Comparison of ENCODE assay signal across 9 mouse cellular contexts in genomic region chr1:84286682-84287111, GRCm38 (mm10).
DNase-seq lines count a peak whose midpoint lies in the region; ATAC-seq and TF ChIP-seq lines count a peak whose summit lies in the region.
"Had no signal": no experiment of that assay in that cellular context is flagged by ENCODE, and none has a peak within 500 bp of the region (broad histone marks: within the 10 kb centered on the region; RNA-seq: fewer than 3 reads in every experiment).

No protein-coding gene starts in this region.

- H3K27ac ChIP-seq in MEL (ENCODE audit: control insufficient read depth, low read depth, low read length), result no peak overlapping the region
- H3K27ac ChIP-seq in heart, embryonic 13.5 days (replicated peaks), result no peak overlapping the region
- no peak overlapping the region for H3K27ac ChIP-seq in lung, embryonic 14.5 days (ENCODE audit: low read depth)
- H3K27ac ChIP-seq: liver, embryonic 13.5 days had no signal

- no peaks in the 10 kb centered on the region for H3K27me3 ChIP-seq in MEL (ENCODE audit: control insufficient read depth in 1 of 2, insufficient read depth in 2 of 2, low read length in 2 of 2)
- peaks cover 27% of the 10 kb centered on the region for H3K27me3 ChIP-seq in heart, embryonic 13.5 days (replicated peaks)
- peaks cover 7% of the 10 kb centered on the region; the same call in 1 of the 2 replicates for H3K27me3 ChIP-seq in lung, embryonic 14.5 days (ENCODE audit: insufficient read depth, low read length)

- no peak for ATAC-seq in heart, embryonic 13.5 days (ENCODE audit: extremely low read depth, insufficient number of reproducible peaks, low FRiP score, low TSS enrichment)
- ATAC-seq in lung, embryonic 14.5 days (ENCODE audit: insufficient read depth), result peak; percentile 50; the same call in 1 of the 2 replicates

- no peaks in the 10 kb centered on the region for H3K36me3 ChIP-seq in MEL (ENCODE audit: control insufficient read depth in 1 of 2, insufficient read depth in 2 of 2, low read length in 2 of 2)
- no peaks in the 10 kb centered on the region for H3K36me3 ChIP-seq in heart, embryonic 13.5 days
- H3K36me3 ChIP-seq in lung, embryonic 14.5 days (ENCODE audit: insufficient read depth), result no peaks in the 10 kb centered on the region
- H3K36me3 ChIP-seq: liver, embryonic 13.5 days had no signal

- no peak overlapping the region for H3K9ac ChIP-seq in MEL (ENCODE audit: control insufficient read depth, low read depth, low read length, poor library complexity, severe bottlenecking)
- no peak overlapping the region for H3K9ac ChIP-seq in heart, embryonic 13.5 days
- no peak overlapping the region for H3K9ac ChIP-seq in lung, embryonic 14.5 days
- H3K9ac ChIP-seq: liver, embryonic 13.5 days had no signal

- H3K9me3 ChIP-seq in MEL (replicated peaks; ENCODE audit: insufficient read depth, low read length), result no peaks in the 10 kb centered on the region
- no peaks in the 10 kb centered on the region for H3K9me3 ChIP-seq in heart, embryonic 13.5 days
- no peaks in the 10 kb centered on the region for H3K9me3 ChIP-seq in lung, embryonic 14.5 days (ENCODE audit: low read depth, low read length)
- H3K9me3 ChIP-seq: liver, embryonic 13.5 days had no signal

- H3K4me2 ChIP-seq in heart, embryonic 13.5 days, result peak overlapping the region; percentile 32; the same call in 1 of the 2 replicates
- H3K4me2 ChIP-seq in lung, embryonic 14.5 days, result no peak overlapping the region
- H3K4me2 ChIP-seq: liver, embryonic 13.5 days had no signal

- no peak for TF ChIP-seq POLR2A in MEL (IDR thresholded peaks at IDR 0.05; ENCODE audit: control insufficient read depth in 1 of 2, insufficient read depth in 1 of 2, low read depth in 1 of 2, low read length in 2 of 2, poor library complexity in 1 of 2)

- WGBS in heart, embryonic 13.5 days, result 28% methylated on average over 6 of the region's 6 CpGs
- WGBS in lung, embryonic 14.5 days, result 37% methylated on average over 6 of the region's 6 CpGs

- TF ChIP-seq EP300 in MEL (IDR thresholded peaks at IDR 0.05; ENCODE audit: low read depth in 1 of 2, low read length in 2 of 2), result no peak

- no peak; the same call in 1 of the 2 replicates for TF ChIP-seq RAD21 in MEL (IDR thresholded peaks at IDR 0.05; ENCODE audit: low read depth, low read length)

- peak; percentile 27 to 42 (median 32); a peak in 4 of 6 replicates for TF ChIP-seq CTCF in MEL (IDR thresholded peaks at IDR 0.05 in 2 of 3, conservative IDR thresholded peaks at IDR 0.05 in 1 of 3; ENCODE audit: control insufficient read depth in 1 of 3, insufficient read depth in 1 of 3, low read depth in 2 of 3, low read length in 3 of 3, poor library complexity in 1 of 3, severe bottlenecking in 1 of 3)
- TF ChIP-seq CTCF in lung, embryonic 14.5 days (IDR thresholded peaks at IDR 0.05; ENCODE audit: low read depth), result peak; percentile 88

- no peak overlapping the region for H3K4me3 ChIP-seq in MEL (ENCODE audit: control insufficient read depth in 1 of 2, insufficient read depth in 1 of 2, low read depth in 2 of 2, low read length in 2 of 2)
- H3K4me3 ChIP-seq in heart, embryonic 13.5 days, result no peak overlapping the region
- H3K4me3 ChIP-seq in lung, embryonic 14.5 days (ENCODE audit: low read depth, low read length), result no peak overlapping the region
- H3K4me3 ChIP-seq: liver, embryonic 13.5 days had no signal

- H3K79me2 ChIP-seq in MEL (ENCODE audit: control insufficient read depth, insufficient read depth, low read length, poor library complexity), result no peaks in the 10 kb centered on the region

- H3K4me1 ChIP-seq in MEL (ENCODE audit: control insufficient read depth in 1 of 2, insufficient read depth in 2 of 2, low read length in 2 of 2), result no peaks in the 10 kb centered on the region
- peaks cover 8% of the 10 kb centered on the region; the same call in 1 of the 2 replicates for H3K4me1 ChIP-seq in heart, embryonic 13.5 days
- no peaks in the 10 kb centered on the region for H3K4me1 ChIP-seq in lung, embryonic 14.5 days (ENCODE audit: insufficient read depth)
- H3K4me1 ChIP-seq: liver, embryonic 13.5 days had no signal

- DNase-seq in A20 (ENCODE audit: low read depth, low spot score), result peak; percentile 2
- peak; percentile 12 for DNase-seq in MEL (ENCODE audit: low read depth, low spot score)
- peak; percentile 51 to 77 for DNase-seq in cerebellum, postnatal 36 days
- peak; percentile 68 for DNase-seq in kidney, postnatal 14 days
- peak; percentile 85 for DNase-seq in lung, embryonic 14.5 days
- peak; percentile 37 for DNase-seq in ovary, postnatal 14 days (ENCODE audit: low spot score)
- no peak for DNase-seq in spleen, postnatal 10 days (ENCODE audit: low spot score in 2 of 2)
- DNase-seq: liver, embryonic 13.5 days had no signal

TF ChIP-seq in MEL, 35 proteins besides CTCF, POLR2A, EP300 and RAD21:
- TF ChIP-seq SMC3 (IDR thresholded peaks at IDR 0.05; ENCODE audit: low read depth, low read length) (peak; percentile 21; the same call in 1 of the 2 replicates), USF2 (IDR thresholded peaks at IDR 0.05; ENCODE audit: borderline replicate concordance in 1 of 2, insufficient read depth in 1 of 2, low read depth in 1 of 2, low read length in 2 of 2) (no peak)

Comparison
In these comparisons a context has a peak if more than half of its experiments do, and no peak if none do; other contexts are left out.
1. DNase-seq: peak in A20 (single experiment), MEL (single experiment), cerebellum, postnatal 36 days (2 of 2), kidney, postnatal 14 days (single experiment), lung, embryonic 14.5 days (single experiment) and ovary, postnatal 14 days (single experiment); none in spleen, postnatal 10 days (0 of 2).